Mouse (Mus musculus) mammary gland, adult 2 months (tissue): Measurements from ENCODE around the gene Ccl24. TPM values are rescaled to one million over a fixed set of nuclear protein-coding genes. Genes with fewer than 3 reads are reported as not detected.

Experiments used
- polyA plus RNA-seq: library from polyadenylated mRNA; depleted of rRNA; stranded (reverse); fragments of >200 nt; gene quantifications from 2 replicates; pipeline ENCODE4 v1.2.3, GENCODE M21; 2012; ENCODE audit warnings: low replicate concordance; rRNA removed

Gene Ccl24
- 14.7 and 24.8 TPM in 2 replicates for polyA plus RNA-seq

DNA sequence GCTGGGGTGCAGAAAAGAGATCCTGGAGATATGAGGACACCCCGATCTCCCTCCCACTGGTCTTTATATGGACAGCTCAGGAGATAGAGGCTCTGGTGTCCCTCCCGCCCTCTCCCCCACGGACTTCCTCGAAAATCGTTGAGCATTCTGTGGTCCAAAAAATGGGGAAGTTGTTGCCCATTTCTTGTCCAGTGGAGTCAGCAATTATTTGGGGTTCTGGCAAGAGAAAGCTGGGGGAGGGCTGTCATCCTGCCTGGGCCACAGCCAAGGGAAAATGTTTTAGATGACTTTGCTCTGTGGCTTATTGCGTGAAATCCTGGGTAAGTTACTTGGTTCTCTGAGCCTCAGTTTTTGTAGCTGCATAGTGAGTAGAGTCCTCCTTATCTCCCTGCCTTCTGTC is at the start of gene Ccl24:
Ccl24 (minus strand) TSS at position 44 of the 400 bp plus-strand sequence.

DNA sequence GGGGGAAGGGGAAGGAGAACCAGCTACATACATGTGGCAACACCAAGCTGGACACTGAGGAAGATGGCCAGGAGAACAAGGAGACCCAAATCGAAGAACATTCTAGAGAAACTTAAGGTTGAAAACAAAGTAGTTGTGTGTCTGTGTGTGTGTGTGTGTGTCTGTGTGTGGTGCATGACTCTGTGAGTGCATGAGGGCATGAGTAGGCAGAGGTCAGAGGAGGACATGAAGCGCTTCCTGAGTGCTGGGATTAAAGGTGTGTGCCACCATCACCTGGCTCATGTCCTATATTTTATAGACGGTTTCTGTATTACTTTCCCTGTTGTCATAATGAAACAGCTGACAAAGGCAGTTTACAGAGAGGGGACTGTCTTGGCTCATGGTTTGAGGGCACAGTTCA is 9.4 kb downstream of the Ccl24 start, which contains the start of gene Ccl26:
Ccl26 (minus strand) TSS at position 101 of the 400 bp plus-strand sequence.

DNA sequence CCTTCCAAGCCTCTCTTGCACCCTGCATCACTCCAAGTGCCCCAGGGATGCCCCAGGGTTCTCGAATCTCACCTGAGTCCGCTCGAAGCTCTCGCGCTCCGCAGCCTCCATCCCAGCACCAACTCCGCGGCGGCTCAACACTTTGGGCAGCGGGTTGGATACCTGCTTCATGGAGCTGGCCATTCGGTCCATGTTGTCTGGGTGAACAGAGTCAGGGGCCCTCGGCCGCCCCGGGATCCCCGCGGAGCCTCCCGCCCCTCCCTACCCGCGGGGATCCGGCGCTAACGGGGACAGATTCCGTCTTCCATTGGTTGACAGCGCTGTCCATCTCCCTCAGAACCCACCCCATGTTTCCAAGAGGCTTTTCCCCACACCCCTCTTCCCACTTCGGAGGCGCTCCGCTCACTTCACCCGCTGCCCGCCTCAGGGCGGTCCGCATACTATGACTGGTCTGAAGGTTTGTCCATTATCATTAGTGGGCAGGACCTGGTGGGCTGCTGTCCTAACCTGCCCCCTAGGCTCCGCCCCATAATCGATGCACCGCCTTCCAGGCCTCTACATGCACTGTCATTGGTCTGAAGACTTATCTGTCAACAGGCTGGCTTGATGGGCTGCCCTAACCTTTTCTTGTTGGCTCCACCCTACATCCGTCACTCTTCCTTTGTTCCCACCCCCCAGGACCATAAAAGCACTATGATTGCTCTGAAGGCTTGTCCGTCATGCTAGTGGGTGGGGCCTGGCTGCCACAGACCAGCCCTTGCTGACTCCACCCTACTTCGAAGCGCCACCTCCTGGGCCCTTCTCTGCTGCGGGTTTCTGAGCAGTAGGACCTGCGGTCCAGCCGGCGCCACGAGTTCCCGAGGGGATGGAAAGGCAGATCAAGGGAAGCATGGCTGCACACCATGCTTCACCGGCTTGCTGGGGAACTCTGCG is 27.7 kb downstream of the Ccl24 start, which contains the start of gene Hip1:
Hip1 (minus strand) TSS at position 256 of the 933 bp plus-strand sequence.

Other genes starting within 250 kb of the Ccl24 start
- gene Fkbp6, start 223.0 kb downstream of the Ccl24 start, polyA plus RNA-seq, result not detected in 2 replicates
- not detected in 2 replicates for gene Trim50, start 219.8 kb downstream of the Ccl24 start, polyA plus RNA-seq
- 32.4 and 38.3 TPM in 2 replicates for gene Nsun5, start 203.1 kb downstream of the Ccl24 start, polyA plus RNA-seq
- gene Pom121, start 178.5 kb downstream of the Ccl24 start, polyA plus RNA-seq, result 12.5 and 27.8 TPM in 2 replicates
- 35.5 and 48.2 TPM in 2 replicates for gene Hip1, start 27.9 kb downstream of the Ccl24 start, polyA plus RNA-seq
- not detected in 2 replicates for gene Ccl26, start 9.5 kb downstream of the Ccl24 start, polyA plus RNA-seq
- 43.5 and 52.9 TPM in 2 replicates for gene Rhbdd2, start 59.6 kb upstream of the Ccl24 start, polyA plus RNA-seq
- gene Por, start 97.0 kb upstream of the Ccl24 start, polyA plus RNA-seq, result 343 and 345 TPM in 2 replicates
- gene Tmem120a, start 171.4 kb upstream of the Ccl24 start, polyA plus RNA-seq, result 163 and 164 TPM in 2 replicates
- 0.27 and 0.66 TPM in 2 replicates for gene Styxl1, start 205.3 kb upstream of the Ccl24 start, polyA plus RNA-seq
- gene Mdh2, start 205.4 kb upstream of the Ccl24 start, polyA plus RNA-seq, result 808 and 1,108 TPM in 2 replicates
- gene Srrm3, start 233.8 kb upstream of the Ccl24 start, polyA plus RNA-seq, result 0.06 TPM in 1 of 2 replicates, not detected in the other